Mouse (Mus musculus) ES-E14 (cell line): ENCODE data around the gene Abhd18.
"Not testable (repeated sequence)": the region's sequence is repeated elsewhere in the genome, so short reads cannot be mapped to it uniquely, and the experiment has no call there.

Source experiments
- CHD2 ChIP-seq: IDR thresholded peaks from 2 replicates; pipeline ENCODE4 v1.6.1; 2014; ENCODE audit warnings: mild to moderate bottlenecking, low read depth, low read length, inconsistent platforms
- HCFC1 ChIP-seq: IDR thresholded peaks from 2 replicates; pipeline ENCODE4 v1.6.1; 2012; ENCODE audit warnings: low read length, inconsistent platforms, borderline replicate concordance; ENCODE audit not compliant: insufficient read depth
- MAFK ChIP-seq: IDR thresholded peaks from 2 replicates; pipeline ENCODE4 v1.6.1; 2014; ENCODE audit warnings: mild to moderate bottlenecking, low read depth, low read length, inconsistent platforms; ENCODE audit not compliant: insufficient read depth
- ZC3H11A ChIP-seq: IDR thresholded peaks from 2 replicates; pipeline ENCODE4 v1.6.1; 2012; ENCODE audit warnings: low read depth, mild to moderate bottlenecking, inconsistent platforms, low read length, borderline replicate concordance

- TF ChIP-seq CHD2, HCFC1, ZC3H11A, MAFK: not testable (repeated sequence)
Observed at GRCm38 (mm10) chr3:40853123-40853738, 6.5 kb downstream of the Abhd18 start.
